Mouse (Mus musculus) limb, embryonic 14.5 days (tissue): ENCODE data around the gene Atoh8. TPM values are rescaled to one million over a fixed set of nuclear protein-coding genes. Genes with fewer than 3 reads are reported as not detected.

Experiments
- ATAC-seq: fragments of 200-750 bp; cut with Nextera tagmentation; 2 replicates; pipeline ENCODE4 v1.8.0; 2017; ENCODE audit warnings: low read depth, moderate number of reproducible peaks, moderate TSS enrichment; ENCODE audit not compliant: low FRiP score
- DNase-seq: peaks from one replicate; pipeline ENCODE4 v3.0.0-alpha.2; 2015; ENCODE audit warnings: low spot score
- H3K27ac ChIP-seq: fragments of 300-500 bp; sonication (generic); replicated peaks from 2 replicates; pipeline ENCODE4 v1.5.1; 2014; ENCODE audit warnings: low read depth, mild to moderate bottlenecking, low read length, moderate library complexity, mixed read lengths
- H3K27me3 ChIP-seq: fragments of 300-500 bp; sonication (generic); 2 replicates; pipeline ENCODE4 v1.6.1; 2014; ENCODE audit warnings: low read length, mixed read lengths; ENCODE audit not compliant: control insufficient read depth, insufficient read depth
- H3K36me3 ChIP-seq: fragments of 300-500 bp; sonication (generic); 2 replicates; pipeline ENCODE4 v1.6.1; 2014; ENCODE audit warnings: mild to moderate bottlenecking, low read length, moderate library complexity, mixed read lengths; ENCODE audit not compliant: control insufficient read depth, insufficient read depth
- H3K4me1 ChIP-seq: fragments of 300-500 bp; sonication (generic); 2 replicates; pipeline ENCODE4 v1.6.1; 2014; ENCODE audit warnings: antibody characterized with exemption, low read length, mixed read lengths; ENCODE audit not compliant: control insufficient read depth, insufficient read depth
- H3K4me2 ChIP-seq: fragments of 300-500 bp; sonication (generic); replicated peaks from 2 replicates; pipeline ENCODE4 v1.6.1; 2014; ENCODE audit warnings: low read depth, mild to moderate bottlenecking, low read length, moderate library complexity; ENCODE audit not compliant: severe bottlenecking
- H3K4me3 ChIP-seq: fragments of 300-500 bp; sonication (generic); replicated peaks from 2 replicates; pipeline ENCODE4 v1.5.1; 2014; ENCODE audit warnings: low read length
- H3K9ac ChIP-seq: fragments of 300-500 bp; sonication (generic); 2 replicates; pipeline ENCODE4 v1.6.1; 2014; ENCODE audit warnings: mild to moderate bottlenecking, low read depth, low read length, moderate library complexity; ENCODE audit not compliant: severe bottlenecking
- H3K9me3 ChIP-seq: fragments of 300-500 bp; sonication (generic); 2 replicates; pipeline ENCODE4 v1.6.1; 2016; ENCODE audit warnings: low read length; ENCODE audit not compliant: control insufficient read depth
- POLR2A ChIP-seq: fragments of 200-500 bp; IDR thresholded peaks from 2 replicates; pipeline ENCODE4 v1.8.0; 2012; ENCODE audit warnings: inconsistent platforms, mild to moderate bottlenecking, moderate library complexity, borderline replicate concordance; ENCODE audit not compliant: insufficient read depth, insufficient read length; ENCODE audit errors: extremely low read depth
- WGBS: fragments of 180-500 bp; shearing (Covaris S2); extraction: QIAGEN DNeasy Blood & Tissue Kit; methylation state at CpG from one replicate; pipeline ENCODE4 v1.1.7; 2014; 5-methylcytosine and 5-hydroxymethylcytosine counted together
- polyA plus RNA-seq, 2 experiments: library from polyadenylated mRNA; depleted of rRNA in 1 of 2; stranded (reverse) in 1 of 2; unstranded in 1 of 2; fragments of >200 nt; fragmentation: Nextera tagmentation in 1 of 2; extraction: Ambion mirVana in 1 of 2; gene quantifications; 2 replicates each; pipeline versions ENCODE4 v1.2.1 to v1.2.3; 2012 to 2014

Atoh8 gene
- polyA plus RNA-seq, 2 experiments = 15.1 to 19.8 TPM

- Histone ChIP-seq H3K27ac (no peak overlapping the region), H3K27me3 (no peaks in the 10 kb centered on the region), H3K9ac (no peak overlapping the region), H3K4me3 (no peak overlapping the region), H3K4me2 (no peak overlapping the region), H3K36me3 (no peaks in the 10 kb centered on the region; the same call in 1 of the 2 replicates), H3K4me1 (peaks cover 11% of the 10 kb centered on the region), H3K9me3 (no peaks in the 10 kb centered on the region)
- 35% methylated on average over 11 of the region's 11 CpGs for WGBS
- TF ChIP-seq POLR2A = no peak
- DNase-seq (no peak), ATAC-seq (0 out of 2 replicates have a peak, but pooled peaks have one; percentile 25)
These were observed 34.7 kb downstream of the Atoh8 start for GRCm38 (mm10) chr6:72200595-72201256.

GRCm38 (mm10) chr6:72197515-72197914 is 37.9 kb downstream of the Atoh8 start:
- Histone ChIP-seq H3K4me2 (no peak overlapping the region), H3K27me3 (no peaks in the 10 kb centered on the region), H3K4me1 (peaks cover 11% of the 10 kb centered on the region), H3K36me3 (no peaks in the 10 kb centered on the region), H3K9me3 (no peaks in the 10 kb centered on the region), H3K27ac (no peak overlapping the region), H3K9ac (no peak overlapping the region), H3K4me3 (no peak overlapping the region)
- no peak for ATAC-seq
- DNase-seq = no peak
- TF ChIP-seq POLR2A = no peak

- DNase-seq = no peak
- 66% methylated on average over 3 of the region's 3 CpGs for WGBS
- no peak overlapping the region for H3K27ac ChIP-seq
- peaks cover 11% of the 10 kb centered on the region for H3K4me1 ChIP-seq
- no peak overlapping the region for H3K9ac ChIP-seq
- H3K9me3 ChIP-seq = no peaks in the 10 kb centered on the region
- H3K4me2 ChIP-seq = no peak overlapping the region
- no peaks in the 10 kb centered on the region for H3K27me3 ChIP-seq
- ATAC-seq = no peak
- no peak for TF ChIP-seq POLR2A
- no peak overlapping the region for H3K4me3 ChIP-seq
- no peaks in the 10 kb centered on the region for H3K36me3 ChIP-seq
These were observed 38.7 kb downstream of the Atoh8 start for GRCm38 (mm10) chr6:72196660-72197059.

- no peak overlapping the region; the same call in 1 of the 2 replicates for H3K27ac ChIP-seq
- DNase-seq (no peak), ATAC-seq (no peak)
- H3K4me2 ChIP-seq = no peak overlapping the region
- no peaks in the 10 kb centered on the region for H3K36me3 ChIP-seq
- no peak overlapping the region for H3K4me3 ChIP-seq
- no peaks in the 10 kb centered on the region for H3K27me3 ChIP-seq
- peaks cover 32% of the 10 kb centered on the region for H3K4me1 ChIP-seq
- WGBS = 38% methylated on average over 5 of the region's 5 CpGs
- no peak overlapping the region for H3K9ac ChIP-seq
- TF ChIP-seq POLR2A = no peak
- no peaks in the 10 kb centered on the region for H3K9me3 ChIP-seq
These were observed 44.8 kb downstream of the Atoh8 start for GRCm38 (mm10) chr6:72190577-72190976.

GRCm38 (mm10) chr6:72190120-72190519 is 45.3 kb downstream of the Atoh8 start:
- Histone ChIP-seq H3K27ac (no peak overlapping the region; the same call in 1 of the 2 replicates), H3K9ac (no peak overlapping the region), H3K9me3 (no peaks in the 10 kb centered on the region), H3K4me1 (peaks cover 32% of the 10 kb centered on the region), H3K36me3 (no peaks in the 10 kb centered on the region), H3K4me2 (peak overlapping the region; percentile 47), H3K27me3 (no peaks in the 10 kb centered on the region), H3K4me3 (no peak overlapping the region)
- DNase-seq (no peak), ATAC-seq (no peak)
- no peak for TF ChIP-seq POLR2A
- 17% methylated on average over 6 of the region's 6 CpGs for WGBS
